Mouse (Mus musculus): ENCODE measurements around the gene Srbd1. TPM values are rescaled to one million over a fixed set of nuclear protein-coding genes. Genes with fewer than 3 reads are reported as not detected.
A peak's percentile ranks its signal among the peaks of the same experiment; 100 is the strongest.

The Srbd1 gene
- total RNA-seq (2021) = 1 to 10 TPM; 4.4 to 5.5 TPM
- long read RNA-seq, experiment 1, partial matches to known transcripts = 0 of 3 reads
- long read RNA-seq, experiment 1, other reads (novel, unspliced or antisense) = 3 of 3 reads
- long read RNA-seq, experiment 2, partial matches to known transcripts = 0 of 4 reads
- long read RNA-seq, experiment 2, other reads (novel, unspliced or antisense) = 3 of 4 reads

DNA sequence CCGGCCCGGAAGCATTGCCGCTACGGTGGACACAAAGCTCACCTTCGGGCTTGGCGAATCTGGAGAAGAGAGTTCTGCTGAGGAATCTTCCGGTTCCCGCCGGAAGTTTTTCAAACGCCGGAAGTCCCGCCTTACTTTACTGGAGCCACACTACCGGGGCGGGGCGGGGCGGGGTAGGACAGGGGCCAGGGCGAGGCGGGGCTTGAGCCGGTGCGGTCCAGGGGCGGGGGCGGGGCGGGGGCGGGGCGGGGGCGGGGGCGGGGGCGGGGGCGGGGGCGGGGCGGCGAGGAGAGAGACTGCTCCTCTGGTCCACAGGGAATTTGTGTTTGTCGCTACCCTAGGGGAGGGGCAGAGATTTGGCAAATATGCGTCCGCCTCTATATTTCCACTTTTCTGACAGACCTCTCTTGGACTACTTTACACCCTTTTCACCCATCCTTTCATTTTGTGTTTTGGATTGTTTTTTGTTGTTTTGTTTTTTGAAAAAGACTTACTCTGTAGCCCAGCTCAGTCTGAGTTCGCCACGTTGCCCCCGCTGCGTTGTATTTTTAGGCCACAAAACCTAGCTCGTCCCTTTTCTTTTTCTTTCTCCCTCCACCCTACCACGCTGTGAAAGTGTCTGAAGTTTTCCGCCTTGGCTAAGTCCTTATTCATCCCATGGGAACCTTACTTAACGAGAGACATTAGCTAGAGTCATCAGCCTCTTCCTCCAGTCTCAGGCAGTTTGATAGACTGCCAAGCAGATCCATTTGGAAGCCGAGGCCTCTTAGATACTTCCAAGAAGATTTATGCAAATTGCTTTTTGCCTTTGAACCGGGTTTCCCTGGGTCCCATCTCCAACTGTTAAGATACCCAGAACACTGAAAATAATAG lies at the start of gene Srbd1:
Gene Srbd1, minus strand, starts transcription at position 97 of the 873 bp plus-strand sequence.
- DNase-seq = peak; percentile 91 to 92
- intact Hi-C loops (cut with DNase I) = no loop called here

DNA sequence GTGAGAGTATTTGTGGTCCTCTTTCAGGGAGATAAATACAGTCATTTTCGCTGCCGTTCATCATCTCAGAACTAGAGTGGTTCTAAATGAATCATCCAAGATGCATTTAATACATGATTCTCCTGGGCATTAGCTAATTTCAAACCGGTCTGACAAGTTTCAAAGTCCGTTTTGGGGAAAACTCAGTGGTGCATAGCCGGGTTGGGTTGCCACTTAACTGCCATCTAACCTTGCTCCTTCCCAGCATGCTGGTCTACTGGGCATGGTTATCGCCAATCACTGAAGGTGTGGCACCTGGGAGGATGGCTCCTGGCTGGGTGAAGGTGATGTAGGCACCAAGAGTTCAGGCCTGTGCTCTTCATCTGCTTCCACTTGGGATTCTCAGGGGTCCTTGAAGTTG lies 49.0 kb upstream of the Srbd1 start:
- intact Hi-C loops (cut with DNase I) = no loop called here
- no peak for DNase-seq

DNA sequence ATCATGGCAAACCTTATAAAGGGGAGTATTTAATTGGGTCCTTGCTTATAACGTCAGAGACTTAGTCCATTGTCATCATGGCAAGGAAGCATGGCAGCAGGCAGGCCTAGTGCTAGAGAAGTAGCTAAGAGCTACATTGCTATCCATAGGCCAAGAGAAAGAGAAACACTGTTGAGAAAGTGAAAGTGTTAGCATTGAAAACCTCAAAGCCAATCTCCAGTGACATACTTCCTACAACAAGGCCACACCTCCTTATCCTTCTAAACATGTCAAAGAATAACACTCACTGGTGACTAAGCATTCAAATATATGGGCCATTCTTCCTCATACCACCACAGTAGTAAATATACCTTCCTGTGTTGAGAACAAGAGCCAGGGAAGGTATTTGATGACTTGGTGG lies 42.8 kb upstream of the Srbd1 start:
- intact Hi-C loops (cut with DNase I) = no loop called here
- DNase-seq = no peak

DNA sequence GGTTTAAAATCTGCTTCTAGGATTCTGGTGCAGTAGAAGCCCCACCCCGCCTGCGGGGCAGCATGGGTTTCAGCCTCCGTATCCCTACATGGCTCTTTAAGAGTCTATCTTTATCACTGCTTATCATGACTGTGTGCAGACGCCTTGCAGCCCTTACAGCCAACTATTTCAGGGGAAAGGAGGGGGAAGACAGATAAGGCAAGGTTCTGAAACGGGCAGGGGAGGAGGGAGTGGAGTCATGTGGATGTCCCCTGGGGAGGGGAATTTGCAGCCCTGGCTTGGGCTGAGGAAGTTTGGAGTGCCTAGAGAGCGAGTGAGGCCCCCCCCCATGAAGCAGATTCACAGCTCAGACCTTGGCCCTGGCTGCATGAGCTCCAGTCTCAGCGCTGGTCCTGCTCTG lies 40.6 kb upstream of the Srbd1 start:
- DNase-seq = no peak
- intact Hi-C loops (cut with DNase I) = no loop called here

DNA sequence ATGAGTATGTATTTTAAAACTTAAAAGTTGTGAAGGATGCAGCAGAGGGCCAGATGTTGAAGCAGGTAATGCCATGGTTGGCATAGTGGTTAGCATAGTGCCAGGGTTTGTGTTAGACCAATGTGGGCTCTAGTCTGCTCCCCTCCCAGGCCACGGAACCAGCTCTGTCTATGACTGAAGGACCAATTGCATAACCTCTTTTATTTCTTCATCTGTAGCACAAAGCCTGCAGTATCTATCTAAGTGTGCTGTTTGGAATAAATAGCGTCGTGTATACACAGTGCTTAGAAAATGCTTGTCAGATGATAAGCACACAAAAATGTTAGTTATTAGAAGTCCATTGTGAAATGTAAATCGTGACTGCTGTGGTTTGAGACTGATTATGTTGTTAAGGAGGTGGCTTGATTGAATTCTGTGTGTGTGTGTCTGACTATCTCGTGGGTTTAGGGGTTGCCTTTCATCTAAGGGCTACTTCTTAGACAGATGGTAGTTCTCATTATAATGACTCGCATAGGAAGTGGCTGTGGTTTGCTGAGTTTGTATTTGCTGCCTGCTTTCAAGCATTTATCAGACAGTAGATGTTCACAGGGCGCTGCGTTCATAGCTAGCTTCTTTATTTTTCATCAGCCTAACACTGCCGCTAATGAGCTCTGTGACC lies 39.7 kb upstream of the Srbd1 start:
- no peak for DNase-seq
- intact Hi-C loops (cut with DNase I) = no loop called here

DNA sequence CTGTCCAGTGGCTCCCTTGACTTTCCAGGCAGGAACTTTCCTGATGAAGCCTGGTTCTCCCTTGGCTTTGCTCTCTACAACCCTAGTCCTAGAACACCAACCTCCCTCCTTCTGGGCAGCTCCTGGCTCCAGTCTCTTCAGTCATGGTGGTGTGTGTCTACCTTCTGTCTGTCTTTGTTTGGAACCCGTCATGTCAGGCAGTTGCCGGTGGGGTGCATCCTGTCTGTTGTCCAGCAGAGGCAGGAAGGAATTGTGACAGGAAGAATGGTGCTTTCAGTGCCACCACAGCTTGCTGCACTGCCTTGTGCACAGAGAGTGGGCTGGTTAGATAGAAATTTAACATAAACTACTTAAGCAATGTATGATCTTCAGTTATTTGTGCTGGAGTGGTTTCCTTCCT lies 38.8 kb upstream of the Srbd1 start:
- no peak for DNase-seq
- intact Hi-C loops (cut with DNase I) = no loop called here

DNA sequence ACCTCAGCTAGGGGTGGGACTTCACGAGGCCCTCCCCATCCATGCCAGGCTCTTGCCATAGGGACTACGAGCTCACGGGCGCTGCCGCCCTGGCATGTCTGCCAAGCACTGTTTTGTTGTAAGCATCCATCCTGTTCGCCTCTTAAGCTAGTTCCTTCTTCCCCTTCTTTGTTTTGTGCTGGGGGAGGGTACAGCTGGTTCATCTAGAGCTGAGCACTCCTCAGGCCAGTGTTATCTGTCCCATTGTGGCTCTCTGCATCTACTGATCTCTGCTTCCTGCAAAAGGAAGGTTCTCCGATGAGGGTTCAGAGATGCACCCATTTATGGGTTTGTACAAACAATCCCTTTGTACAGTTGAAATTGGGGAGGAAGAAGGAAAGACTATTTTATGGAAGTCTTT lies 31.7 kb upstream of the Srbd1 start:
- no peak for DNase-seq
- intact Hi-C loops (cut with DNase I) = no loop called here

DNA sequence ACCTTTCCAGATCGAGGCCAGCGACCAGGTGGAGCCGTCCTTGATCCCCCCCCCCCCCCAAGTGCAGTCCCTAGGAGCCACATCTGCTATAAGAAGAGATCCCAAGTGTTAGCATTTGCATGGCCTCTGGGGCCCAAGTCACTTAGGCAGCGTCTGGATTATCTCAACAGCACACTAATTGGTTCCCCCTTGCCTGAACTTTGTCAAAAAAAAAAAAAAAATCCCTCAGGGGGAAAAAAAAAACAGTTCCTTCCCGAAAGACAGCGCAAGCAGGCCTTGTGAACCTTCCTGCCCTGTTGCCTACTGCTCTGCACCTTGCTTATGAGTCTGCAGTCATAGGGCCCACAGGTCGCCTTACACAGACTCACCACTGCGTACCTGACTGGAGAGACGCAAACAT lies 30.5 kb upstream of the Srbd1 start:
- intact Hi-C loops (cut with DNase I) = no loop called here
- DNase-seq = no peak

DNA sequence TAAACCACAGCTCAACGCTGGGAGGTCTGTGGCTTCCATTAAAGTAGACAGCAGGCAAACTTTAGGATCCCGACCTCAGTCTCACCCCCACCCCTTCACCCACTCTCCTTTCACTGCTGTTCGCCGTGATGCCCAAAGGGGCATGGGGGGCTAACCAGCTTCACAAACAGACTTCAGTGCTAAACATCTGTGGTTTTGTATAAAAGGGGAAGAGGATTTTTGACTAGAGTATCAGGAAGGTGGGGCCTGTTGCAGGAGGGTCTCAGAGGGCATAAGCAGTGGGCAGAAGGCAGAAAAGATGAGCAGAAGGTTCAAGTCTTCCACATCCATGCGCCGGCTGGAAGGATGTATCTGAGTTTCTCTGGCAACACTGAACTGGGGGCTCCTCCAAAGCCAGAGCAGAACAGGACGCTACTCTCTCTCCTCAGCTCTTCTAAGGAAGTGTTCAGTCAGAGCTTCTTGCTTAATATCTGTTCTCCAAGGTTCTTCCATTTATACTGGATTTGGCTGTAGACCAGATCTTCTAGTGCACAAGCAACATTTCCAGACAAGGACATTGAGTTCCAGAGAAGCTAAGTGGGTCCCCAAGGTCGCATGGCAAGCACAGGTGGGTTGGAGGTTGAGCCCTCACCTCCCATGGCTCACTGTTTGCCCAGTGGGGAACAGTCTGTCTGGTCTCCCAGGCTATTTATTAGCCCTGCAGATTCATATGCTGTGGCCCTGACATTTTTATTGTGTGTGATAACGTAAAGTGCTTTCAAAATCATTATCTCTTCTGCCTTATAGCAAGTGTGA lies 25.4 kb upstream of the Srbd1 start:
- no peak for DNase-seq
- intact Hi-C loops (cut with DNase I) = no loop called here

DNA sequence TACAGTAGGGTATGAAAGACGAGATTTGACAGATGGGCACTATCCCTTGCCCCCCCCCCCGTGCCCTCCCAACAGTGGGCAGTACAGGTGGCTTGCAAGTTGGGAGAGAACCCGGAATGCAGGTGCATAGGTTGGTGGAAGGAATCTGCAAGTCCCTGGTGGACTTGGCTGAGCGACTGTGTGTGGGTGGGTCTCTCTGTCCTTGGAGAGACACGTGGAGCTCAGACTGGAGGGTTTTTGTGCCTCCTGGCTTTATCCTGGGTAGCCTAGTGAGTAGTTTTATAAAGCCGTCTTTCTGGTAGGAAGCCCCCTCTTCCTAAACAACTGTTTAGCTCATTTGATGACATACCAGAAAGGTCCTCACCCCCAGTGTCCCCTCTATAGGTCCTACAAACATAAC lies 24.1 kb upstream of the Srbd1 start:
- DNase-seq = no peak
- intact Hi-C loops (cut with DNase I) = no loop called here

DNA sequence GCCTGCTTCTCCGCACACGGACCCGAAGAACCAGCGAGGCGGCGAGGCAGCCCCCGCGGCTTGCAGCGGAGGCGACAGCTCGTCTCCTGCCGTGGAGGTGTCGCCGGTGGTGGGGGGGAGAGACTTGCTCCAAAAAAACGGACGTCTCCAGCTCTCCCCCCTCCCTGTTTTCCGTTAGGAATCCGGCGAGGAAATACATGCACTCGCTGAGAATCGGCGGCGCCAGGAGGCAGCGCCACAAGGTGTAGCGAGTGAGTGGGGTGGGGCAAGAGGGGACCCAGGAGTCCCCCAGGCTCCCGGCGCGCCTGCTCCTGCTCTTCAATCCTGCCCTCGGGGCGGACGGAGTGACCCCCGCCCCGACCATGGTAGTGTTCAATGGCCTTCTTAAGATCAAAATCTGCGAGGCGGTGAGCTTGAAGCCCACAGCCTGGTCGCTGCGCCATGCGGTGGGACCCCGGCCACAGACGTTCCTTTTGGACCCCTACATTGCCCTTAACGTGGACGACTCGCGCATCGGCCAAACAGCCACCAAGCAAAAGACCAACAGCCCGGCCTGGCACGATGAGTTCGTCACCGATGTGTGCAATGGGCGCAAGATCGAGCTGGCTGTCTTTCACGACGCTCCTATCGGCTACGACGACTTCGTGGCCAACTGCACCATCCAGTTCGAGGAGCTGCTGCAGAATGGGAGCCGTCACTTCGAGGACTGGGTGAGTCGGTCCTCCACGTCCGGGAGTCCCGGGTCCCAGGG lies 23.4 kb upstream of the Srbd1 start:
- DNase-seq = peak in 1 of 2 experiments; percentile 41
- intact Hi-C loops (cut with DNase I) = no loop called here

DNA sequence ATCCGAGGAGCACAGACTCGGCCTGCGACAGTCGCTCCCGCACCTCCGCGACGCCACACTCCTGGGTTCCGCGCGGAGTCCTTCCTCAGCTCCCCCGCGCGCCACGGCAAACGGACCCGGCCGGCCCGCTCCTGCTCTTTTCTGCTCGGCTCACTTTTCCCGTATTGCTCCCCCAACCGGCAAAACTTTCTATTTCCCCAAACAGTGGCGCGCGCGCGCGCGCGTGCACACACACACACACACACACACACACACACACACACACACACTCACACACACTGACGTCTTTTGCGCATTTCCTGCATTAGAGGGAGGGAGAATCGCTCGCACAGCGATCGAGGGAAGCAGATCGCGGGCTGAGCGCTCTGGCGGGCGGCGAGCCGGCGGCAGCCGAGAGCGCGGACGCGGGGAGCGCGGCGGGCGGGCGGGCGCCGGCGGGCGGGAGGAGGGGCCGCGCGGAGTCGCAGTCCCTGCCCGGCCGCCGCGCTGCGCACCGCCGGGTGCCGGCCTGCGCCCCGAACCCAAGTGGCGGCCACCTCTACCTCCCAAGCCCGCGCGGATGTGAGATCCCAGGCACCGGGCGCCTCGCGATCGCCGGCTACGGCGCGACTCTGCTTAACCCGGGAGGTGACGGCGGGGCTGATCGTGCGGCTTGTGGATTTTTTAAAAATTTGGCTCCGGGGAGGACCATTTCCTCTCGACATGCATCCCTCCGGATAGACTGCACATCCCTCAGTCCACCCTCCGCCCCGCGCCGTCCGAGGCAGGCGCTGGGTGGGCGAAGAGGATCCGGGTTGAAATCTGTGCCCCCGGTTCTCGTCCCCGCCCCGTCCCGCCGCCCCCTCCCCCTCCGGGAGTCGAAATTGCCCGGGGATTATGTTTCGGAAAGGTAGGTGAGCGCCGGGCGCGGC lies 22.6 kb upstream of the Srbd1 start, which contains the start of gene Prkce:
Gene Prkce, plus strand, starts transcription at position 466 of the 911 bp plus-strand sequence.
- intact Hi-C loops (cut with DNase I) = no loop called here
- DNase-seq = peak; percentile 77 to 80

DNA sequence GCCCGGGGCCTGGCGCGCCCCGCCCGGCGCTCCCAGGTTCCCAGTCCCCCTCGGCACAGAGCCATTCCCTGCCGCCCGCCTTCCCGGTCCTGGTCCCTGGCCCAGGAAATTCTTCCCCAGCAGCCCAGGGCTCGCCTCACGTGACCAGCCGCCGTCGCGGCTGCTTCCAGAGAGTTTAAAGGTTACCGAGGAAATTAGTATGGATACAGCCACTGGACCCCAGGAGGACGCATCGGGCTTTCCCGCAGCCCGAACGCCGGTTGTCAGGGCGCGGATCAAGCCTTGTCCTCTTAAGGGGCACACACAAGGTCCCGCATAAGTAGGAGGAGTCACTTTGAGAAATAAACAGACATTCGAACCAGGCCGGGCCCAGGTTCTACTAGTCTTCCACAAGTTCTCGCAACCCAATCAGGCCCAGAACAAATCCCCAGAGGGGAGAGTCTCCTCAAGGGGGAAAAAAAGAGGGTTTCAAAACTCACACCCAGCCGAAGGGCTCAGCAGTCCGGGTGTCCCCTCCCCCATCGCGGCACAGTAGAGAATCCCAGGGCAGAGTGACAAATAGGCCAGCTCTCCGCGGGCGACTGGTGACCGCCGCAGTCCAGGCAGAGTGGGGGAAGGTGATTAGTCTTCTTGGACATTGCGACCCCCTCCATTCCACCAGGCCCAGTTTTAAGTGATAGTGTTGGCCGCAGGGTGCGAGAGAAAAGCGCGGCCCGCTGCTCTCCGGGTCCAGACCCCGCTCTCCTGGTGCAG lies 21.8 kb upstream of the Srbd1 start:
- DNase-seq = peak; percentile 83 to 89
- intact Hi-C loops (cut with DNase I) = no loop called here

DNA sequence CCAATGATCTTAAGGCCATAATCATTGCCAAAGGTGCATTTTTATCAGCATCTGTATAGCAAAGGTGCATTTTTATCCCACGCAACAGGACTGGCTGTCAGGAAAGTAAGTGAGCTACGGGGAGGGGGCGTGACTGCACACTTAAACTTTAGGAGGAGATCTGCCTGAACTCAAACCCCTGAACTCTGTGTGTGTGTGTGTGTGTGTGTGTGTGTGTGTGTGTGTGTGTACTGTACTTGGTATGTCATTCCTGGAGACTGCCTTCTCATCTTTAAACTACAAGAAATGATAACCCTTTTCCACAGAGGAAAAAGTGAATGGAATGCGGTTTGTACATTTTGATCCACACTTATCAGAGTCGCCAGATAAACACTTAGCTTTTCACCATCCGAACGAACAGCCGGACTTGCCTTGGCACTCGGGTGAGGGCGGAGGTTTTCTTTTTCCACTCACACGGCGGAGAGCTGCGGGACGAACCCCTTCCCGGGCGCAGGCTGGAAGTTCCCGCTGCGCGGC lies 21.1 kb upstream of the Srbd1 start:
- DNase-seq = no peak
- intact Hi-C loops (cut with DNase I) = no loop called here

DNA sequence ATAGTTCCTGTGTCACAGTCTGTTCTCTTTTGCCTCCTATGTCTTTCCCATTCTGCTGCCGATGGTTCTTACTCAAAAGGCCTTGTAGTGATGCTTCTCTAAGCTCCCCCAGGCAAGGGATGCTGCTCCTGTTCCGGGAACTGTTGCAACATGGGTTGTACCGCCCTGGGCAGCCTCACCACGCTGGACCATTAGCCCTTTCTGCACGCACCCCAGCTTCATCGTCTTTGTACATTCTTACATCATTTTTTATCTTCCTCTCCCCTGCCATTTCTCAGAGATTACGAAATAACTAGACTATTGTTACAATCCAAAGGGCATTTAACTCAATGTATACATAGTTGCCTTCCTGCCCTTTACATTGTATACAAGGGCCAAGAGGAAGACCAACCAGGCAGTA lies 19.4 kb upstream of the Srbd1 start:
- intact Hi-C loops (cut with DNase I) = loop anchor here (5.0 kb wide), 1 partner anchor 743 kb away; no protein-coding TSS in a partner anchor
- DNase-seq = no peak

DNA sequence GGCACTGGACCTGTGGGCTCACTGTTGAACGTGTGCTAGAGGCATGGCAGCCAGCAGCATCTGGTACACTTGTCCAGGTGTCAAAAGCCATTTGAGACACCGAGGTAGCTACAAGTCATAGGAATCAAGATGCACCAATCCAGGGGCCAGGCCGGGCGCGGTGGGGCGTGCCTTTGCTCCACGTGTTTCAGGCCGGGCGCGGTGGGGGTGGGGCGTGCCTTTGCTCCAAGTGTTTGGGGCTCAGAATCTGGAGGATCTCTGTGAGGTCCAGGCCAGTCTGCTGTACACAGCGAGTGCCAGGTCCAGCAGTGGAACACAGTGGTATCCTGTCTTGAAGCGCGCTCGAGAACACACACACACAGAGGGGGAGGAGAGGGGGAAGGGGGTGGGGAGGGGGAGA lies 17.7 kb upstream of the Srbd1 start:
- DNase-seq = no peak
- intact Hi-C loops (cut with DNase I) = loop anchor here (2.0 to 5.0 kb wide), 3 partner anchors 52 to 745 kb away; no protein-coding TSS in a partner anchor

DNA sequence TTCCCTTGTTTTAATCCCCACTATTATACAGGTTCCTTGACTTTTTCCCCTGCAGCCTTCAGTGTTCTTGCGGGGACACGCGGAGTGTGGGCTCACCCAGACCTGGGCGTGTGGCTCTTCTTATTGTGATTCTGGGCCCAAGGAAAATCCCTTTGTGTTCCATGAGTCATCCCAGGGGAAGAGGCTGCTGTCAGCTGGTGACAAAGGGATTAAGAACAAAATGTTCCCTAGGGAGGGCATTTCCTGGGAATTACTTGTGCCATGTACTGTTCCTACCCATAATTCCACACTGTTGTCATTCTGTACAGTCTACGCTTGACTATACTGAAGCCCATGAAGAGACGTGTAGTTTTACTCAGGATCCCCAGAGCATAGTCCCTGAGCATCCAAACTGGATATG lies 12.0 kb upstream of the Srbd1 start:
- intact Hi-C loops (cut with DNase I) = no loop called here
- no peak for DNase-seq

DNA sequence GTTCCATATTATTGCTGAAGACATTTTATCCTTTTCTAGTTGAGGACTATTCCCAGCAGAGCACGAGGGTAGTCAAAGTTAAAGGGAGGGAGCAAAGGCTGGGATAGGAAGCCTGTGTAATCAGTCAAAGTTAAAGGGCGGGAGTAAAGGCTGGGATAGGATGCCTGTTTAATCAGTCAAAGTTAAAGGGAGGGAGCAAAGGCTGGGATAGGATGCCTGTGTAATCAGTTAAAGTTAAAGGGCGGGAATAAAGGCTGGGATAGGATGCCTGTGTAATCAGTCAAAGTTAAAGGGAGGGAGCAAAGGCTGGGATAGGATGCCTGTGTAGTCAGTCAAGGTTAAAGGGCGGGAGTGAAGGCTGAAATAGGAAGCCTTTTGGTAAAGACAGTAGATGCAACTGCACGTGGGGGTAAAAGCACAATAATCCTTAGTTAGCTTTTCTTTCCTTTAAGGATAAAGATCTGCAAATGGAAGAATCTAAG lies 5.9 kb upstream of the Srbd1 start:
- intact Hi-C loops (cut with DNase I) = no loop called here
- DNase-seq = peak; percentile 20 to 24

Measured in gastrocnemius, postnatal 36 days (tissue).